Mouse (Mus musculus) spleen, adult 2 months (tissue): Measurements from ENCODE around the gene Smg7. TPM values are rescaled to one million over a fixed set of nuclear protein-coding genes. Genes with fewer than 3 reads are reported as not detected.

Experiments used
- DNase-seq, 2 experiments: peaks; one replicate each; pipeline versions ENCODE4 v3.0.0 to v3.0.0-alpha.2; 2012 to 2021; ENCODE audit warnings: low spot score in 2 of 2, low read depth in 1 of 2
- H3K27ac ChIP-seq: fragments of 200-500 bp; 2 replicates; pipeline ENCODE4 v1.5.1; 2012; ENCODE audit warnings: low read length, inconsistent platforms; ENCODE audit not compliant: insufficient read depth
- H3K27me3 ChIP-seq: fragments of 200-500 bp; 2 replicates; pipeline ENCODE4 v1.6.1; 2012; ENCODE audit warnings: mild to moderate bottlenecking, moderate library complexity, low read length, inconsistent platforms; ENCODE audit not compliant: control insufficient read depth, insufficient read depth
- H3K36me3 ChIP-seq: fragments of 200-500 bp; 2 replicates; pipeline ENCODE4 v1.6.1; 2012; ENCODE audit warnings: mild to moderate bottlenecking, low read length, inconsistent platforms; ENCODE audit not compliant: control insufficient read depth, insufficient read depth
- H3K4me1 ChIP-seq: fragments of 200-500 bp; 2 replicates; pipeline ENCODE4 v1.6.1; 2011; ENCODE audit warnings: inconsistent platforms; ENCODE audit not compliant: control insufficient read depth, insufficient read depth, insufficient read length
- H3K4me3 ChIP-seq: fragments of 200-500 bp; 2 replicates; pipeline ENCODE4 v1.5.1; 2011; ENCODE audit warnings: mild to moderate bottlenecking, inconsistent platforms; ENCODE audit not compliant: insufficient read depth, insufficient read length; ENCODE audit errors: extremely low read depth
- CTCF ChIP-seq: fragments of 200-500 bp; IDR thresholded peaks from 2 replicates; pipeline ENCODE4 v1.5.1; 2011; ENCODE audit warnings: mild to moderate bottlenecking, inconsistent platforms; ENCODE audit not compliant: insufficient read depth, insufficient read length, insufficient replicate concordance; ENCODE audit errors: extremely low read depth
- POLR2A ChIP-seq: fragments of 200-500 bp; IDR thresholded peaks from 2 replicates; pipeline ENCODE4 v1.6.1; 2011; ENCODE audit warnings: low read depth, low read length, inconsistent platforms
- whole genome bisulfite sequencing: fragments of 180-500 bp; shearing (Covaris S2); methylation state at CpG from one replicate; pipeline ENCODE4 v1.1.7; 2018; 5-methylcytosine and 5-hydroxymethylcytosine counted together
- polyA plus RNA-seq: library from polyadenylated mRNA; depleted of rRNA; stranded (reverse); fragments of >200 nt; gene quantifications from 2 replicates; pipeline ENCODE4 v1.2.3, GENCODE M21; 2012

Smg7 gene
- polyA plus RNA-seq, 1 experiment = 30.7 TPM

DNA sequence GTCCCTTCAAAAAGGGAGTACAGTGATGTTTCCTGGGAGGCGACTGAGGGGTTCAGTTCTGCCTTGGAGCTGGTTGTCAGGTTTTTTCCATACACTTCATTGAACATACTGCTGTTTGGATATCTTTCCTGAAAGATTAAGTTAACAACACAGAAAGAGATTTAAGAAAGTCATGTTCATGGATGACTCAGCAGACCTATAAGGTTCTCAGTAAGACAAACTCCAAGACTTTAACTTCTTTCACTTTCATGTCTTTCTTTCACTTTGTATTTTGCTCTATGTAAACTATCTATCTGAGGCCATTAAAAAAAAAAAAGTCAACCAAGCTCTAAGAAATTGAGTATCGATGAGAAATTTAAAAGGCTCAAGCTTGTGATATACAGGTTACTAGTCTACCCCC is 61.4 kb downstream of the Smg7 start:
- H3K4me1 ChIP-seq = no peaks in the 10 kb centered on the region
- 92% methylated on average over 2 of the region's 2 CpGs for WGBS
- TF ChIP-seq CTCF = no peak
- TF ChIP-seq POLR2A = no peak
- H3K27me3 ChIP-seq = no peaks in the 10 kb centered on the region
- H3K27ac ChIP-seq = no peak overlapping the region
- H3K4me3 ChIP-seq = no peak overlapping the region
- DNase-seq = no peak
- H3K36me3 ChIP-seq = peaks cover 48% of the 10 kb centered on the region

DNA sequence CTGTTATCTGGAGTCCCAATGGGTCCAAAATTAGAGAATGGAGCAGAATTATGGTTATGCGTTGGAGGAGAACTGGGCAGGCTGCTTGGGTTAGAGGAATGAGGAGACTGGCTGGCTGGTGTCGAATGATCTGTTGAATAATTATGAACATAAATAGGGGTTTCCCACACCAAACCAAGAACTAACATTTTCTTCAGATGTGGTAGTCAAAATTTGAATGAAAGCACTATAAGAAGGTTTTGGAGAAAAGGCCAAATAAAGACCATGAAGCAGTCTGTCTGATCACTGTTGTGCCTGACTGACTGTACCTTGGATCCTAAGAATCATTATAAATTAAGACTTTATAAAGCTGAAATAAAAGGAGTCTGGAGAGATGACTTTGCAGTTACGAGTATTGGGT is 62.1 kb downstream of the Smg7 start:
- 90% methylated on average over 3 of the region's 3 CpGs for WGBS
- H3K27ac ChIP-seq = no peak overlapping the region
- peaks cover 45% of the 10 kb centered on the region for H3K36me3 ChIP-seq
- no peak for TF ChIP-seq POLR2A
- no peak overlapping the region for H3K4me3 ChIP-seq
- H3K4me1 ChIP-seq = no peaks in the 10 kb centered on the region
- no peak for DNase-seq
- H3K27me3 ChIP-seq = no peaks in the 10 kb centered on the region

DNA sequence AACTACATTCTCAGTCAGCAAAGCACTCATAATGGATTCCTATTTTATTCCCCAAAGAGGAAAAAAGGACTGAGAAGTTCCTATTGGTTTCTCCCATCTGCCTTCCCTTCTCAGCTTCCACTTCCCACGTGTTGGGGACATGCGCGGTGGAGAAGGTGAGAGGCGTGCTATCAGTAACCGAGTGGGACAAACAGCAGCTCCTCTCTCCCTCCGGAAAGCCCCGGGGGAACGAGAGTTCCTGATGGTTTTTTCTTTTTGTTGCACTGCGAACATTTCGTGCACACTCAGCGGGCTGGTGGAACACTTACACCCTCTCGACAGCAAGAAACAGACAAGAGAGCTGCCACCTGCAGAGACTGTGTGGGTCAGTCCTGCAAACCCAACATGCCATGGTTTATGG is 63.6 kb downstream of the Smg7 start:
- no peak for DNase-seq
- Histone ChIP-seq H3K4me3 (no peak overlapping the region), H3K27me3 (no peaks in the 10 kb centered on the region), H3K36me3 (peaks cover 41% of the 10 kb centered on the region), H3K4me1 (no peaks in the 10 kb centered on the region), H3K27ac (no peak overlapping the region)
- 90% methylated on average over 12 of the region's 12 CpGs for WGBS
- TF ChIP-seq POLR2A (no peak), CTCF (no peak)

DNA sequence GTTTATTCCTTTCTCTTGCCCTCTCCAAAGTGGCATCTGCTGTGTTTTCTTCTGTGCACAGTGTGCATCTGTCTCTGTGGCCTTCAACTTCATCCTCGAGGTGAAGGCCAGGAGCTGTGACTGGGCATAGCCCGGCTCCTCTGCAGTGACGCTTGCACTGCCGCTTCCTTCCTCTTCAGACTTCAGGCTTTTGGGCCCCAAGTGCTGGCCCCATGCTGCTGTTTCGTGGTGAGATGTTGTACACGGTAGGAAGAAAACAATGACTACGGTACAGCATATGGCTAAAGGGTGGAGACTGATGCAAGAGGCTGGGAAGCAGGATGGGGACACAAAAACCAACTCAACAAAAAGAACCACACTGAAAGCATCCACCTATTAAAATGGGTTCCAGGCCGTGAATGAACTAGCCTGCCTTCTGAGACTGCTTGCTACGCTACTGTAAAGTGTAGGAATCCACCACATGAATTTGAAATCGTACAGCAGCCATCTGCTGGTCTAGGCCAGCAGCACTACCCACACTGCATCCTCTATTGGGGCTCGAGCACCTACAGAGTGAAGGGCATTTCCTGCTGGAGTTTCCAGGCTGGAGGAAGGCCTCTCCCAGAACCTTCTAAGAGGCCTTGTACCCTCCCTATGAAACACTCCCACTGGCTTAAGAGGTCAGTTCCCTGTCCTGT is 64.3 kb downstream of the Smg7 start:
- no peak for DNase-seq
- no peaks in the 10 kb centered on the region for H3K4me1 ChIP-seq
- TF ChIP-seq POLR2A (no peak), CTCF (no peak)
- no peak overlapping the region for H3K27ac ChIP-seq
- H3K27me3 ChIP-seq = no peaks in the 10 kb centered on the region
- 55% methylated on average over 11 of the region's 11 CpGs for WGBS
- peaks cover 39% of the 10 kb centered on the region for H3K36me3 ChIP-seq
- H3K4me3 ChIP-seq = no peak overlapping the region

GRCm38 (mm10) chr1:152835061-152835460 is 67.4 kb downstream of the Smg7 start:
- Histone ChIP-seq H3K27me3 (no peaks in the 10 kb centered on the region), H3K4me1 (no peaks in the 10 kb centered on the region), H3K36me3 (peaks cover 42% of the 10 kb centered on the region), H3K27ac (no peak overlapping the region), H3K4me3 (no peak overlapping the region)
- DNase-seq = no peak
- no peak for TF ChIP-seq CTCF
- TF ChIP-seq POLR2A = no peak
- WGBS = 94% methylated on average over 3 of the region's 3 CpGs

DNA sequence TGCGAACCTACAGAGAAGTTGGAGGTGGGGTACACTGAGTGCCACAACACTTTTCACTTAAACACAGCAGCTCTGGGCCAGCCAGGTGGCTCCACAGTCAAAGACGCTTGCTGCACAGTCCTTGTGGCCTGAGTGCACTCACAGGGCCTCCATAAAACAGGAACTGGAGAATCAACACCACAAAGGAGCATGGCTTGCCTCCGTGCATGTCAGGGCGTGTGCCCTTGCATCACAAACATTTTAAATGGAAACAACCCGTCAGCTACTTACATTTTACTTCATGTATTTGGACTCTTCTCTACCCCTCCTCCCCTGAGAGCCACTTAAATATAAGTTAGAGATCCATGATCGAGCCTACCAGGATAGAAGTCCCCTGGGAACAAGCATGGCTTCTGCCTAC is 70.1 kb downstream of the Smg7 start:
- H3K27ac ChIP-seq = no peak overlapping the region
- no peaks in the 10 kb centered on the region for H3K4me1 ChIP-seq
- TF ChIP-seq CTCF (no peak), POLR2A (no peak)
- H3K4me3 ChIP-seq = no peak overlapping the region
- DNase-seq = no peak
- peaks cover 26% of the 10 kb centered on the region for H3K36me3 ChIP-seq
- H3K27me3 ChIP-seq = no peaks in the 10 kb centered on the region
- 62% methylated on average over 6 of the region's 6 CpGs for WGBS

- WGBS = 80% methylated on average over 5 of the region's 5 CpGs
- TF ChIP-seq CTCF (no peak), POLR2A (no peak)
- Histone ChIP-seq H3K4me1 (no peaks in the 10 kb centered on the region), H3K36me3 (peaks cover 23% of the 10 kb centered on the region), H3K27ac (no peak overlapping the region), H3K4me3 (no peak overlapping the region), H3K27me3 (no peaks in the 10 kb centered on the region)
- DNase-seq = no peak
Measured at GRCm38 (mm10) chr1:152831619-152832018, 70.8 kb downstream of the Smg7 start.
